Mouse (Mus musculus): ENCODE measurements around the gene Bsdc1.

DNA sequence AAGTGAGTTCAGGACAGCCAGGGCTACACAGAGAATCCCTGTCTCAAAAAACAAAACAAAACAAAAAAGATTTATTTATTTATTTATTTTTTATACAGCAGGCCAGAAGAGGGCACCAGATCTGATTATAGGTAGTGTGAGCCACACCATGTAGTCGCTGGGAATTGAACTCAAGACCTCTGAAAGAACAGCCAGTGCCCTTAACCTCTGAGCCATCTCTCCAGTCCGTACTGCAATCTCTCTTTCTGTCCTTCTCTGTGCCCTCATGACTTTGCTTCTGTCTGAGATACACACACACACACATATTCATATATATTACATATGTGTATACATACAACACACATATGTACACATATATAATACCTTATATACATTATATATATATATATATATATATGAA is 10.5 kb upstream of the Bsdc1 start:
- no peak for TF ChIP-seq CTCF (IDR thresholded peaks at IDR 0.05; ENCODE audit: insufficient read depth, low read depth, low read length)
- TF ChIP-seq POLR2A (IDR thresholded peaks at IDR 0.05; ENCODE audit: insufficient read depth, low read depth, low read length), result no peak
